Mouse (Mus musculus): Measurements from ENCODE around the gene Rnf2.
"Not testable (repeated sequence)": the region's sequence is repeated elsewhere in the genome, so short reads cannot be mapped to it uniquely, and the experiment has no call there.

Rnf2 gene

GRCm38 (mm10) chr1:151483568-151483967 lies 17.2 kb downstream of the Rnf2 start:
- DNase-seq = peak; percentile 25

GRCm38 (mm10) chr1:151482497-151482896 lies 18.3 kb downstream of the Rnf2 start:
- DNase-seq = no peak

- DNase-seq = not testable (repeated sequence)
These were observed 28.4 kb downstream of the Rnf2 start for GRCm38 (mm10) chr1:151472386-151472785.

- DNase-seq = no peak
These were observed 29.3 kb downstream of the Rnf2 start for GRCm38 (mm10) chr1:151471429-151471828.

GRCm38 (mm10) chr1:151466571-151466970 lies 34.2 kb downstream of the Rnf2 start:
- DNase-seq = no peak

- no peak for DNase-seq
These were observed 35.8 kb downstream of the Rnf2 start for GRCm38 (mm10) chr1:151464914-151465313.

GRCm38 (mm10) chr1:151461265-151461664 lies 39.5 kb downstream of the Rnf2 start:
- no peak for DNase-seq

- no peak for DNase-seq
These were observed 43.7 kb downstream of the Rnf2 start for GRCm38 (mm10) chr1:151457087-151457486.

- no peak for DNase-seq
These were observed 48.8 kb downstream of the Rnf2 start for GRCm38 (mm10) chr1:151451946-151452345.

GRCm38 (mm10) chr1:151450851-151451250 lies 49.9 kb downstream of the Rnf2 start:
- DNase-seq = no peak

- DNase-seq = no peak
These were observed 50.9 kb downstream of the Rnf2 start for GRCm38 (mm10) chr1:151449866-151450265.

GRCm38 (mm10) chr1:151435431-151435830 lies 65.3 kb downstream of the Rnf2 start:
- DNase-seq = no peak

GRCm38 (mm10) chr1:151429316-151429715 lies 71.4 kb downstream of the Rnf2 start:
- DNase-seq = no peak

- peak; percentile 99 for DNase-seq
These were observed 72.2 kb downstream of the Rnf2 start, which contains the start of the genes Swt1 and Trmt1l for GRCm38 (mm10) chr1:151428263-151429221. Gene Swt1 (minus strand): TSS chr1:151428455. Gene Trmt1l (plus strand): TSS chr1:151428542.

- no peak for DNase-seq
These were observed 72.9 kb downstream of the Rnf2 start for GRCm38 (mm10) chr1:151427888-151428262.

- DNase-seq = no peak
These were observed 73.7 kb downstream of the Rnf2 start for GRCm38 (mm10) chr1:151426947-151427600.

- no peak for DNase-seq
These were observed 78.6 kb downstream of the Rnf2 start for GRCm38 (mm10) chr1:151422178-151422577.

GRCm38 (mm10) chr1:151409827-151410226 lies 90.9 kb downstream of the Rnf2 start:
- DNase-seq = no peak

Data from right cerebral cortex, adult 18-20 months (tissue).